Mouse (Mus musculus): ENCODE results near the gene Plcb4. TPM values are rescaled to one million over a fixed set of nuclear protein-coding genes. Genes with fewer than 3 reads are reported as not detected.

Gene Plcb4
- polyA plus RNA-seq, 1 experiment from 2014 or later: 8.6 TPM

DNA sequence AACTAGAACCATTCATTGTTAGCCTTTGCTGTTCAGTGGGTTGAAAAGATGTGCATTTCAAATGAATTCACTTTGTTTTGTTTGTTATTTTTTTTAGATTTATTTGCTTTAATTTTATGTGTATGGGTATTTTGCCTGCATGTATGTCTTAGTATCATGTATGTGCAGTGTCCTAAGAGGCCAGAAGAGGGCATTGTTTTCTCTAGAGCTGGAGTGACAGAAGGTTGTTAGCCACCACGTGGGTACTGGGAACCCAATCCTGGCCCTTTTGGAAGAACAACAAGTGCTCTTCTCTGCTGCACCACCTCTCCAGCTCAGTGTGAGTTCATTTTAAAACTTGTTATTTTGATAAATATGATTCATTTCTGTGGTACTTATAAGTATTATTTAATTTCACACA is 5.0 kb downstream of the Plcb4 start:
- 76% methylated on average over 1 of the region's 1 CpGs for WGBS
- DNase-seq (ENCODE audit: low spot score) (no peak), ATAC-seq (replicated peaks; ENCODE audit: low FRiP score, low read depth) (no peak)
- H3K36me3 ChIP-seq (ENCODE audit: insufficient read depth, low read length): no peaks in the 10 kb centered on the region
- no peaks in the 10 kb centered on the region for H3K27me3 ChIP-seq (ENCODE audit: insufficient read depth, low read length)
- H3K9me3 ChIP-seq (replicated peaks; ENCODE audit: low read length): no peaks in the 10 kb centered on the region
- no peak overlapping the region for H3K9ac ChIP-seq (ENCODE audit: low read depth, low read length)
- H3K4me1 ChIP-seq (replicated peaks; ENCODE audit: insufficient read depth, low read length): no peaks in the 10 kb centered on the region
- no peak overlapping the region for H3K4me3 ChIP-seq (replicated peaks; ENCODE audit: low read depth, low read length)
- H3K27ac ChIP-seq: no peak overlapping the region
- TF ChIP-seq CTCF (IDR thresholded peaks at IDR 0.05; ENCODE audit: low read depth): 0 out of 2 replicates have a peak, but pooled peaks have one; percentile 7
- H3K4me2 ChIP-seq (ENCODE audit: low read length): no peak overlapping the region

DNA sequence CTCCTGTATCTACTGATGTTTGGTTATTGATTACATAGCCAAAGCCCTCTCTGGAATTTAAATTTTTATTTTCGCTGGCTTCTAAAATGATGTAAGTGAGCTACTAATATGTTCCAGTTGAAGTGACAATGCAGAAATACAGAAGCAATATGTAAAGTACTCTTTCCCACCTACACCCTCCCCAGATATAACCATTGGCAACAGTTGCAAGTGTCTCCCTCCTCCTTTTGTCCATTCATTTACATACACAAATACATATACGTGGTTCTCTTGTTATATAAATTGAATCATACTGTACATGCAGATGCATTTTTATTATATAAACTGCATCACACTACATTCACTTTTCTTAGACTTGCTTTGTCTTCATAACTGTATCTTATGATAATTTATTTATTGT is 8.7 kb downstream of the Plcb4 start:
- no peaks in the 10 kb centered on the region for H3K9me3 ChIP-seq (replicated peaks; ENCODE audit: low read length)
- no peak for TF ChIP-seq CTCF (IDR thresholded peaks at IDR 0.05; ENCODE audit: low read depth)
- WGBS: 87% methylated on average over 2 of the region's 2 CpGs
- no peak overlapping the region for H3K4me3 ChIP-seq (replicated peaks; ENCODE audit: low read depth, low read length)
- no peaks in the 10 kb centered on the region for H3K27me3 ChIP-seq (ENCODE audit: insufficient read depth, low read length)
- DNase-seq (ENCODE audit: low spot score) (no peak), ATAC-seq (replicated peaks; ENCODE audit: low FRiP score, low read depth) (no peak)
- no peak overlapping the region for H3K27ac ChIP-seq
- H3K4me2 ChIP-seq (ENCODE audit: low read length): no peak overlapping the region
- H3K36me3 ChIP-seq (ENCODE audit: insufficient read depth, low read length): no peaks in the 10 kb centered on the region
- H3K9ac ChIP-seq (ENCODE audit: low read depth, low read length): no peak overlapping the region
- no peaks in the 10 kb centered on the region for H3K4me1 ChIP-seq (replicated peaks; ENCODE audit: insufficient read depth, low read length)

DNA sequence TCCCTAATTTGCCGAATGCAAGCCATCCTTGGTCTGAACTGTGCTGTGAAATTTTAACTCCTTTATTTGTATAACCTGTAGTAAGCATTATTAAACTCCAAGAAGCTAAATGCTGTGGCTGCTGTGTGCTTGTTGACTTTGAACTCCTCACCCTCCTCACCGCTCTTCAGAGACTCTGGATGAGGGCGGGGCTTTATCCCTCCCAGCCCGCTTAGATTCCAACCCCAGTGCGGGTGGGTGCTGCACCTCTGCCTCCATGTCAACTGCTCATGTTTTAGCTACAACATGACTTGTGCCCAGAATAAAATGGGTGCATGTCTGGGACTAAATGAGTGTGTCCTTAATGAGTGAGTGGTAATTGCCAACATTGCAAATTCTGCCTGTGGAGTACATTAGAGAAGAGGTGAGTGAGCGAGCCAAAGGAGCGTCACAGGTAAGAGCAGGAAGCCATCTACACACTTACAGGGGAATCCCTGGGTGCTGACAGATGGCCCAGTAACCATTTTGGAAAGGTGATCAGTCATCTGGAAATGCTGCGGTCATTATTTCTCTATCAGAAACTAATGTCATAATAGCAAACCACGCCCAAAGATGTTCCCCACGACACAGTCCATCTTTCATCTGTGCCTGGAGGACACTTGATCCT is 13.8 kb downstream of the Plcb4 start:
- DNase-seq (ENCODE audit: low spot score) (no peak), ATAC-seq (replicated peaks; ENCODE audit: low FRiP score, low read depth) (no peak)
- Histone ChIP-seq H3K9me3 (replicated peaks; ENCODE audit: low read length) (no peaks in the 10 kb centered on the region), H3K4me2 (ENCODE audit: low read length) (no peak overlapping the region), H3K36me3 (ENCODE audit: insufficient read depth, low read length) (no peaks in the 10 kb centered on the region), H3K9ac (ENCODE audit: low read depth, low read length) (no peak overlapping the region), H3K4me3 (replicated peaks; ENCODE audit: low read depth, low read length) (no peak overlapping the region), H3K4me1 (replicated peaks; ENCODE audit: insufficient read depth, low read length) (no peaks in the 10 kb centered on the region), H3K27ac (no peak overlapping the region), H3K27me3 (ENCODE audit: insufficient read depth, low read length) (no peaks in the 10 kb centered on the region)
- TF ChIP-seq CTCF (IDR thresholded peaks at IDR 0.05; ENCODE audit: low read depth): no peak
- 62% methylated on average over 10 of the region's 10 CpGs for WGBS

DNA sequence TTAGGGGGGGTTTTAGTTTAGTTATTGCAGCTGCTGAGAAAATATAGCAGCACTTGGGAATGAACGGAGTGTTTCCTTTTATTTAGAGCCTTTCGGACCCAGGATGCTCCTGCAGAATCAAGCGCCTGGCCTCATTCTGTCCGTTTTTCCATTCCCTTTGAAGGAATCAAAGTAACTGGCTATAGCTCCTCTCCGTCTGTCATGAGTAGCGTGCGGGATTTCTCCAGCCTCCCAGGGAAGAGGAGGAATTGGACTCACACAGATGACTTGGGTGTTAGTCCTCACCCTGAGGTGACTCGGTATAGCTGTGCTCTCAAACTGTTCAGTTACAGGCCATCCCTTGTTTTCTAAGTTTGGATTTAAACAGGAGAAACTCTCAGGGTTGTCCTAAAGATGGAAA is 14.8 kb downstream of the Plcb4 start:
- no peaks in the 10 kb centered on the region for H3K36me3 ChIP-seq (ENCODE audit: insufficient read depth, low read length)
- ATAC-seq (replicated peaks; ENCODE audit: low FRiP score, low read depth) (no peak), DNase-seq (ENCODE audit: low spot score) (no peak)
- H3K4me1 ChIP-seq (replicated peaks; ENCODE audit: insufficient read depth, low read length): no peaks in the 10 kb centered on the region
- H3K27me3 ChIP-seq (ENCODE audit: insufficient read depth, low read length): no peaks in the 10 kb centered on the region
- no peak for TF ChIP-seq CTCF (IDR thresholded peaks at IDR 0.05; ENCODE audit: low read depth)
- 90% methylated on average over 8 of the region's 8 CpGs for WGBS
- H3K27ac ChIP-seq: no peak overlapping the region
- H3K4me2 ChIP-seq (ENCODE audit: low read length): no peak overlapping the region
- H3K4me3 ChIP-seq (replicated peaks; ENCODE audit: low read depth, low read length): no peak overlapping the region
- H3K9ac ChIP-seq (ENCODE audit: low read depth, low read length): no peak overlapping the region
- no peaks in the 10 kb centered on the region for H3K9me3 ChIP-seq (replicated peaks; ENCODE audit: low read length)

DNA sequence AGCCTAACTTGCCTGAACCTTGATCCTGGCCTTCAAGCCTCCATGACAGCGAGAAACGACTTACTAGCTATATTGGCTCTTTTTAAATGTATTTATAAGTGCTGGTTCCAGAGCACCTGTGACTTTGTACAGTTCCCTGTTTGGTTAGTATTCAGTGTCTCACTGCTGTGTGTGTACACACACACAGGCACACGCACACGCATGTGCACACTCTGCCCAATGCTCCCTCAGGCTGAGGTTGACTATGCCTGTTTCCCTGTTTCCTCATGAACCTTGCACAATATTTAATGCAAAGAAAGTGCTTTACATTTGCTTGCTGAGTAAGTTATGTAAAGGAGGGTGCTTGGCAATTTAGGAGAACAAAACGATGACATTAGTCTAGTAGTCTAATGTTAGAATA is 16.5 kb downstream of the Plcb4 start:
- no peak overlapping the region for H3K9ac ChIP-seq (ENCODE audit: low read depth, low read length)
- H3K36me3 ChIP-seq (ENCODE audit: insufficient read depth, low read length): no peaks in the 10 kb centered on the region
- no peaks in the 10 kb centered on the region for H3K27me3 ChIP-seq (ENCODE audit: insufficient read depth, low read length)
- H3K9me3 ChIP-seq (replicated peaks; ENCODE audit: low read length): no peaks in the 10 kb centered on the region
- DNase-seq (ENCODE audit: low spot score) (no peak), ATAC-seq (replicated peaks; ENCODE audit: low FRiP score, low read depth) (no peak)
- TF ChIP-seq CTCF (IDR thresholded peaks at IDR 0.05; ENCODE audit: low read depth): no peak
- no peak overlapping the region for H3K4me2 ChIP-seq (ENCODE audit: low read length)
- 86% methylated on average over 5 of the region's 5 CpGs for WGBS
- H3K4me1 ChIP-seq (replicated peaks; ENCODE audit: insufficient read depth, low read length): 0 out of 2 replicates have a peak, but pooled peaks cover 4% of the 10 kb centered on the region
- no peak overlapping the region for H3K27ac ChIP-seq
- H3K4me3 ChIP-seq (replicated peaks; ENCODE audit: low read depth, low read length): no peak overlapping the region

DNA sequence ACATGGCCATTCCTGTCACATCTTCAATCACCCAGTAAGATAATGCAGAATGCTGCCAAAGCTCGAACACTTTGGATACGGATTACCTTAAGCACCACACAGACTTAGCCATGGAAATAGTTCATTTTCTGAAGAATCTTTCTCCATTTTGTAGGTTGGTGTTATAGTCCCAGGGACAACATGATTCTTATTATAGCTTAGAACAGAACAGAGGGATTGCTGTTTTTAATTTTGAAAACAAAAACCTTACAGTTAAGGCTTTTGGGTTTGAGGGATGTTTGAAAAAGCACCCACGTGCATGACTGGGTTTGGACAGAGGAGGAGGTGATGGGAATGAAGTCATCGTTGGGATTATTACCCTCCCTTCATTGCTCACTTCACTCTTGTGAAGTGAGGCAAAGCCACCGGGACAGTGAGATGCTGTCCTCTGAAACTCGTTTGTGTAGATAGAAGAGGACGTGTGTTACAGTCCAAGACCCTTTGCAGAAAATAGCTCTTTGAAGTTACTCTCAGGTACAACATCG is 18.2 kb downstream of the Plcb4 start:
- DNase-seq (ENCODE audit: low spot score) (no peak), ATAC-seq (replicated peaks; ENCODE audit: low FRiP score, low read depth) (no peak)
- Histone ChIP-seq H3K9me3 (replicated peaks; ENCODE audit: low read length) (no peaks in the 10 kb centered on the region), H3K4me3 (replicated peaks; ENCODE audit: low read depth, low read length) (no peak overlapping the region), H3K9ac (ENCODE audit: low read depth, low read length) (no peak overlapping the region), H3K27ac (no peak overlapping the region), H3K36me3 (ENCODE audit: insufficient read depth, low read length) (no peaks in the 10 kb centered on the region), H3K27me3 (ENCODE audit: insufficient read depth, low read length) (no peaks in the 10 kb centered on the region), H3K4me1 (replicated peaks; ENCODE audit: insufficient read depth, low read length) (0 out of 2 replicates have a peak, but pooled peaks cover 4% of the 10 kb centered on the region), H3K4me2 (ENCODE audit: low read length) (no peak overlapping the region)
- no peak for TF ChIP-seq CTCF (IDR thresholded peaks at IDR 0.05; ENCODE audit: low read depth)
- WGBS: 57% methylated on average over 8 of the region's 8 CpGs

Data from kidney, postnatal 0 days (tissue).